Mouse (Mus musculus) intestine, postnatal 0 days (tissue): ENCODE results near the gene Bpifb1. TPM values are rescaled to one million over a fixed set of nuclear protein-coding genes. Genes with fewer than 3 reads are reported as not detected.

Experiments used
- ATAC-seq: fragments of 200-750 bp; cut with Nextera tagmentation; 2 replicates; pipeline ENCODE4 v1.8.0; 2017; ENCODE audit warnings: mild to moderate bottlenecking, moderate TSS enrichment, moderate library complexity
- H3K27ac ChIP-seq: fragments of 300-500 bp; sonication (generic); 2 replicates; pipeline ENCODE4 v1.5.1; 2014; ENCODE audit warnings: mild to moderate bottlenecking, low read depth, low read length, moderate library complexity
- H3K27me3 ChIP-seq: fragments of 300-500 bp; sonication (generic); replicated peaks from 2 replicates; pipeline ENCODE4 v1.6.1; 2014; ENCODE audit warnings: low read length, mixed read lengths; ENCODE audit not compliant: control insufficient read depth, insufficient read depth
- H3K36me3 ChIP-seq: fragments of 300-500 bp; sonication (generic); 2 replicates; pipeline ENCODE4 v1.6.1; 2014; ENCODE audit warnings: mild to moderate bottlenecking, moderate library complexity; ENCODE audit not compliant: control insufficient read depth, insufficient read depth
- H3K4me1 ChIP-seq: fragments of 300-500 bp; sonication (generic); replicated peaks from 2 replicates; pipeline ENCODE4 v1.6.1; 2014; ENCODE audit warnings: antibody characterized with exemption, low read length, mixed read lengths; ENCODE audit not compliant: control insufficient read depth, insufficient read depth
- H3K4me2 ChIP-seq: fragments of 300-500 bp; sonication (generic); replicated peaks from 2 replicates; pipeline ENCODE4 v1.6.1; 2014; ENCODE audit warnings: low read depth, mild to moderate bottlenecking, moderate library complexity
- H3K4me3 ChIP-seq: fragments of 300-500 bp; sonication (generic); 2 replicates; pipeline ENCODE4 v1.5.1; 2014; ENCODE audit warnings: low read depth, low read length
- H3K9ac ChIP-seq: fragments of 300-500 bp; sonication (generic); 2 replicates; pipeline ENCODE4 v1.6.1; 2014; ENCODE audit warnings: mild to moderate bottlenecking, low read depth, low read length
- H3K9me3 ChIP-seq: fragments of 300-500 bp; sonication (generic); 2 replicates; pipeline ENCODE4 v1.6.1; 2016; ENCODE audit warnings: mixed run types; ENCODE audit not compliant: control insufficient read depth
- CTCF ChIP-seq: sonication (generic); IDR thresholded peaks from 2 replicates; pipeline ENCODE4 v1.5.1; 2016; ENCODE audit warnings: low read depth, mild to moderate bottlenecking, control low read depth, antibody characterized with exemption, moderate library complexity
- WGBS: fragments of 180-500 bp; shearing (Covaris S2); extraction: QIAGEN DNeasy Blood & Tissue Kit; methylation state at CpG from one replicate; pipeline ENCODE4 v1.1.7; 2014; 5-methylcytosine and 5-hydroxymethylcytosine counted together
- polyA plus RNA-seq: library from polyadenylated mRNA; unstranded; fragments of >200 nt; fragmentation: Nextera tagmentation; extraction: Ambion mirVana; gene quantifications from 2 replicates; pipeline ENCODE4 v1.2.1, GENCODE M21; 2015

The Bpifb1 gene
- 3.7 and 29.4 TPM in 2 replicates for polyA plus RNA-seq

DNA sequence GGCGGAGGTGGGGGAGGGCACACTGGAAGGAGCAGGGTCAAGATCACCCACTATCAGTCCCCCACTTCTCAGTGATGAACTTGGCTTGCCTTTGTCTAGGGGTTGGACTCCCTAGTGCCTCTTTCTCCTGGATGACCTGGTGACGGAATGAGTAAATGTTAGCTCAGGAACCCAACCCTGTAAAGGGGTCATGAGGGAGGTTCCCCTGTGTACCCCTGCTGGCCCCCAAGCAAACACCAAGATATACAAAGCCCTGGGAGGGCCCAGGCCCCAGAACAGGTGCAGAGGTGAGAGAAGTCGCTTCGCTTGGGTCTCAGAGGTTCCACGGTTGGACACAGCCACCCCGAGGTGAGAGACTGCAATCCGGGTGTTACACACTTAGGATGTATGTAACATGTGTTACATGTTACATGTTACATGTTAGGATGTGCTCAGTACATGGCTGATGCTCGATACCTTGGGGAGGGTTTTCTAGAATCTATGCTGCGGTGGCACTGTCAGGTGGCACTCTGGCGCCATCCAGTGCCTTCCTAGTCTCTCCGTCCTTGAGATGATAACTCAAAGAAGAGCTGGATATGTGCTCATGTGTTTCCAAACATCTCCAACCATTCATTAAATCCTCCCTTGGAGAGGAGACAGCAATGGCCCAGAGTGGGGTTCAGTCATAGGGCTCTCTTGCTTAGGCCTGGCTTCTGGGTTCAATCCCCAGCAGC, at the start of gene Bpifb1:
Bpifb1 (plus strand) TSS at position 273 of the 713 bp plus-strand sequence.
- Histone ChIP-seq H3K27me3 (no peaks in the 10 kb centered on the region), H3K4me3 (no peak within 1 kb of the TSS), H3K9me3 (no peaks in the 10 kb centered on the region), H3K27ac (no peak within 1 kb of the TSS), H3K36me3 (no peaks in the 10 kb centered on the region), H3K4me1 (no peaks in the 10 kb centered on the region), H3K9ac (no peak within 1 kb of the TSS), H3K4me2 (no peak within 1 kb of the TSS)
- 85% methylated on average over 11 of the region's 11 CpGs for WGBS
- peak; percentile 38 for TF ChIP-seq CTCF
- ATAC-seq: no peak

DNA sequence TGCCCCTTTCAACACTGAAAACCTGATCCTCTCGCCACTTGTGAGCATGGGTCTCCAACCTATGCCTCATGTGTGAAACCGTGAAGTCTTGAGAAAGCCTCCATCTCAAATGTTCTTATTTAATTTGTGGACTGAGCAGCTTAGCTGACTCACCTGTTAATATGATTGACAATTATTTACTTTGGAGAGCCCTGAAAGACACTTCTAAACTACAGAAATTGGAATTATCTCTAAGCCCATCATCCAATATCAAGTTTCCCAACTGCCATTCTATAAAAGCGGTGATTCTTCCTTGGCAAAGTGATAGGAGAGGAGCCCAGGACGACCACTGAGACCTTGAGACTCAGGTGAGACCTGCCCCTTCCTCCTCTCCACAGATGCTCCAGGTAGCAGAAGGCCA, 48.0 kb upstream of the Bpifb1 start, which contains the start of gene Bpifa1:
Bpifa1 (plus strand) TSS at position 301 of the 400 bp plus-strand sequence.
- ATAC-seq: no peak
- H3K9ac ChIP-seq: no peak within 1 kb of the TSS
- H3K4me1 ChIP-seq: no peaks in the 10 kb centered on the region
- WGBS: 76% methylated on average over 4 of the region's 4 CpGs
- no peak within 1 kb of the TSS for H3K4me3 ChIP-seq
- H3K9me3 ChIP-seq: no peaks in the 10 kb centered on the region
- no peak within 1 kb of the TSS for H3K27ac ChIP-seq
- H3K27me3 ChIP-seq: no peaks in the 10 kb centered on the region
- no peak for TF ChIP-seq CTCF
- H3K36me3 ChIP-seq: no peaks in the 10 kb centered on the region
- H3K4me2 ChIP-seq: no peak within 1 kb of the TSS

DNA sequence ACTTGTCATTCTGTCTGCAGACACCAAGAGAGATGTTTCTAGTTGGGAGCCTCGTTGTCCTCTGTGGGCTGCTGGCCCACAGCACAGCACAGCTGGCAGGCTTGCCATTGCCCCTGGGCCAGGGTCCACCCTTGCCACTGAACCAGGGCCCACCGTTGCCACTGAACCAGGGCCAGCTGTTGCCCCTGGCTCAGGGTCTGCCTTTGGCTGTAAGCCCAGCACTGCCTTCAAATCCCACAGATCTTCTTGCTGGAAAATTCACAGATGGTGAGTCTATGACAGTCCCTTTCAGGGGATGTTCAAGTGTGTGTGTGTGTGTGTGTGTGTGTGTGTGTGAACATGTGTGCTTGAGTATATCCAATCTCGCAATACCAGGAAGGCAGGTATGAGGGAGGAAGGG, 46.9 kb upstream of the Bpifb1 start:
- no peak for TF ChIP-seq CTCF
- H3K4me3 ChIP-seq: no peak overlapping the region
- WGBS: 53% methylated on average over 3 of the region's 3 CpGs
- no peak for ATAC-seq
- H3K36me3 ChIP-seq: no peaks in the 10 kb centered on the region
- H3K27me3 ChIP-seq: no peaks in the 10 kb centered on the region
- no peak overlapping the region for H3K27ac ChIP-seq
- no peaks in the 10 kb centered on the region for H3K4me1 ChIP-seq
- no peak overlapping the region for H3K4me2 ChIP-seq
- H3K9me3 ChIP-seq: no peaks in the 10 kb centered on the region
- no peak overlapping the region for H3K9ac ChIP-seq

DNA sequence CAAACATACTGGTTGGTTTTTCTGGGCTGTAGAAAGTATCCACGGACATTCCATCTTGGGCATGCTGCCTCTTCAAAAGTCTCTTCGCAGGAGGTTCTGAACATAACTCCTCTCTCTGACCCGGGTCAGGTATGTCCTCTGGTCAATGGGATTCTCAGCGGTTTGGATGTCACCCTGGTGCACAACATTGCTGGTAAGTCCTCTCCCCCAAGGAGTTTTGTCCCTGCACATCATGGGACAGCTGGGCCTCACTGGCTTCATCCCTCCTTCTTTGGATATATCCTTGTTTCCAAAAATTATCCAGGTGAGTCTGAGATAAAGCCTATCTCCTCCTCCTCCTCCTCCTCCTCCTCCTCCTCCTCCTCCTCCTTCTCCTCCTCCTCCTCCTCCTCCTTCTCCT, 43.1 kb upstream of the Bpifb1 start:
- H3K27ac ChIP-seq: no peak overlapping the region
- no peaks in the 10 kb centered on the region for H3K27me3 ChIP-seq
- H3K4me2 ChIP-seq: no peak overlapping the region
- no peaks in the 10 kb centered on the region for H3K36me3 ChIP-seq
- no peaks in the 10 kb centered on the region for H3K9me3 ChIP-seq
- WGBS: 77% methylated on average over 4 of the region's 4 CpGs
- no peaks in the 10 kb centered on the region for H3K4me1 ChIP-seq
- no peak for TF ChIP-seq CTCF
- H3K4me3 ChIP-seq: no peak overlapping the region
- ATAC-seq: no peak
- H3K9ac ChIP-seq: no peak overlapping the region

DNA sequence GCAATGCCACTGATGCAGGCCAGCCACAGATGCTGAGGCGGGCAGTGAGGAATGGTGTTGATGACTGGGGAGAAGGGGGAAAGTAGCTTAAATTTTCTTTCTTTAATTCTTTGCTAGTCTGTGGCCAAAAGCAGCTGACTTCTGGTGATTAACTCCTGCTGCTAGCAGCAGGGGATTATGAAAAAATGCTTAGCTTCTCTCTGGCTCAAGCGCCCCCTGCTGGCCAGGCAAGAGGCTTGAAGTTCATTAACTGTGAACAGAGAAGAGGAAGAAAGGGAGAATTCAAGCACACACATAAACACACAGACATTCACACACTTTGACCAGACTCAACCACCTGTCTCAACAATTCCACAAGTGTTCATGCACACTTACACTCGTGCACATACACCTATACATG, 32.2 kb upstream of the Bpifb1 start:
- H3K4me3 ChIP-seq: no peak overlapping the region
- 35% methylated on average over 3 of the region's 3 CpGs for WGBS
- no peaks in the 10 kb centered on the region for H3K27me3 ChIP-seq
- H3K27ac ChIP-seq: no peak overlapping the region
- TF ChIP-seq CTCF: peak; percentile 72
- no peak for ATAC-seq
- no peaks in the 10 kb centered on the region for H3K36me3 ChIP-seq
- H3K9ac ChIP-seq: no peak overlapping the region
- no peaks in the 10 kb centered on the region for H3K9me3 ChIP-seq
- no peaks in the 10 kb centered on the region for H3K4me1 ChIP-seq
- H3K4me2 ChIP-seq: no peak overlapping the region

DNA sequence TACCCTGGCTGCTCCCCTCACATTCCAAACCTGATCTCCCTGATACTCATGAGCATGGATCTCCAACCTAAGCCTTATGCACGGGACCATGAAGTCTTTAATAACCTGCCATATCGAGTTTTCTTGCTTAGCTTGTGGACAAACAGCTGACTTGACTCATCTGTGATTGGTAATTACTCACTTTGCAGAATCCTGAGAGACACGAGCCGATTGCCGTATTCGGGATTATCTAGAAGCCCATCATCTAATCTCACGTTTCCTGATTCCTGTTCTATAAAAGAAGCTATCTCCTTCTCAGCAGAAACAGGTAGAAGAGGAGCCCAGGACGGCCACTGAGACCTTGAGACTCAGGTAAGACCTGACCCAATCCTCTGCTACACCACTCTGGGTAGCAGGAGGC, 28.3 kb upstream of the Bpifb1 start, which contains the start of gene Bpifa5:
Bpifa5 (plus strand) TSS at position 301 of the 400 bp plus-strand sequence.
- H3K9ac ChIP-seq: no peak within 1 kb of the TSS
- no peak for TF ChIP-seq CTCF
- 74% methylated on average over 8 of the region's 8 CpGs for WGBS
- H3K9me3 ChIP-seq: no peaks in the 10 kb centered on the region
- H3K27ac ChIP-seq: no peak within 1 kb of the TSS
- H3K4me3 ChIP-seq: no peak within 1 kb of the TSS
- no peaks in the 10 kb centered on the region for H3K27me3 ChIP-seq
- no peaks in the 10 kb centered on the region for H3K36me3 ChIP-seq
- no peak for ATAC-seq
- H3K4me1 ChIP-seq: no peaks in the 10 kb centered on the region
- no peak within 1 kb of the TSS for H3K4me2 ChIP-seq
